Mouse (Mus musculus): Measurements from ENCODE around the gene Map3k15. TPM values are rescaled to one million over a fixed set of nuclear protein-coding genes. Genes with fewer than 3 reads are reported as not detected.
A peak's percentile ranks its signal among the peaks of the same experiment; 100 is the strongest.

Gene Map3k15
- polyA plus RNA-seq, 1 experiment from 2014 or later = 1.8 TPM

DNA sequence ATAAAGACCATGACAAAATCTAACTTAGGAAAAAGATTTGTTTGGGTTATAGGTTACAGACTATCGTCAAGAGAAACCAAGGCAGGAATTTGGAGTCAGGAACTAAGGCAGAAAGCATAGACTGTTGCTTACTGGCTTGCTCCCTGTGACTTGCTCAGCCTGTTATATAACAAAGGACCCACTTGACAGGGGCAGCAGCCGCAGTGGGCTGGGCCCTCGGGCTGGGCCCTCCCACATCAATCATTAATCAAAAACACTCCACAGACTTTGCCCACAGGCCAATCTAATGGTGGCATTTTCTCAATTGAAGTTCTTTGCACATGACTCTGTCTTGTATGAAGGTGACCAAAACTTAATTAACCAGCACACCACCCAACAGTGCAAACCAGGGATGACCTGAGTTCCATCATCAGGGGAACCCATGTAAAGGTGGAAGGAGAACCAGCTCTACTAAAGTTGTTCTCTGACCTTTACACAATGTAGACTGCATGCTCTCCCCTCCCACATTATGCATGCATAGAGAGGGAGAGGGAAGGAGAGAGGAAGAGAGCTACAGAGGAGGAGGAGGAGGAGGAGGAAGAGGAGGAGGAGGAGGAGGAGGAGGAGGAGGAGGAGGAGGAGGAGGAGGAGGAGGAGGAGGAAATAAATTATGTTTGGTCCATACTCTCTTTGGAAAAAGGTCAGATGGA, 17.0 kb upstream of the Map3k15 start:
- POLR2A ChIA-PET = no interaction called here
- H3K27me3 ChIP-seq = peaks cover 19% of the 10 kb centered on the region
- DNase-seq (ENCODE audit: low read depth, low spot score) (no peak), ATAC-seq (no peak)
- TF ChIP-seq CTCF (IDR thresholded peaks at IDR 0.05) = no peak
- in situ Hi-C loops (cut with MboI; ENCODE audit: low pct_unique_long_range_greater_than_20kb) = loop anchor here (10.0 to 25.0 kb wide), 2 partner anchors 534 to 1064 kb away; no protein-coding TSS in a partner anchor
- CTCF ChIA-PET = no interaction called here

DNA sequence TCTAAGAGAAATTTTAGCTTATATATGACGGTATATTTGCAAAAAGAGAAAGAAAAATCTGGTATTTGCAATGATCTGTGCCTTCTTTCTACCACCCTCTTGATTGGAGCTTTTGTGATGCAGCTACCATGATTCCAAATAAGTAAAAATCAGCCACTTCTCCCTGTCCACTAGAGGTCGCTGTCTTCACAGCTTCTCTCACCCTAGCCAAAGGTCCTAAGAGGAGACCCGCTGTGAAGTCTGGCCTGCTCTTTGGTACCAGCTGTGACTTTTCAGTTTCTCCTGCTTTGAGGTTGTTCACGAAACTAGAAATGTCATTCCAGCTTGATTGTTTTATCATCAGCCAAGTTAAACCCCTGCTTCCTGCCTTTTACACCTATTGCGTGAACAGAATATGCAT, 14.5 kb upstream of the Map3k15 start:
- ATAC-seq = no peak
- TF ChIP-seq CTCF (IDR thresholded peaks at IDR 0.05) = peak; percentile 76

DNA sequence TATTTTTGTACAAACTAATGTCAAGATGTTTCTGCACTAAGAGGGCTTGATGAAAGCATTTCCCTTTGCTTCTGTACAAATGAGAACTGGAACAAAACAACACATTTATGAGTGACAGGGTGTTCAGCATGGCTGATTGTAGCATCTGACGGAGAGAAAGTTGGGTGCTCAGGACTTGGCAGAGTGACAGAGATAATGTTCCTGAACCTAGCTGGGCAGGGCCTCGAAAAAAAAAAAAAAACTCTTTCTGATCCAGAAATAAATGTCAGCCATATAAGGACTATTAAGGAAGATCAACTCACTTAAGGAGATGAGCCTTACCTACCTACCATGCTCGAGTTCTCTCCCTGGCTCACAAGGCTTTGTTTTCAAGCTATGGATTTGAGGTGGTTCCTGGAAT, 12.0 kb upstream of the Map3k15 start:
- TF ChIP-seq CTCF (IDR thresholded peaks at IDR 0.05) = no peak
- H3K27me3 ChIP-seq = peaks cover 11% of the 10 kb centered on the region
- in situ Hi-C loops (cut with MboI; ENCODE audit: low pct_unique_long_range_greater_than_20kb) = loop anchor here (10.0 kb wide), 1 partner anchor 1059 kb away; no protein-coding TSS in a partner anchor
- DNase-seq (ENCODE audit: low read depth, low spot score) = no peak
- ChIA-PET CTCF (interaction anchor here (1.1 to 1.3 kb wide), 2 partner anchors 8 to 12 kb away, joined by 3 to 4 read pairs; partner anchors contain the start of gene Map3k15), POLR2A (interaction anchor here (1.2 kb wide), 1 partner anchor 27 kb away, joined by 4 read pairs; no protein-coding TSS in a partner anchor)
- ATAC-seq = no peak

More for the DNA sequence above, 14.5 kb upstream of the Map3k15 start:
- in situ Hi-C loops (cut with MboI; ENCODE audit: low pct_unique_long_range_greater_than_20kb) = loop anchor here (10.0 to 25.0 kb wide), 2 partner anchors 536 to 1061 kb away; no protein-coding TSS in a partner anchor
- POLR2A ChIA-PET = no interaction called here
- DNase-seq (ENCODE audit: low read depth, low spot score) = no peak
- CTCF ChIA-PET = interaction anchor here (1.0 to 2.0 kb wide), 4 partner anchors 14 to 143 kb away, joined by 3 to 7 read pairs (median 4); no protein-coding TSS in a partner anchor
- peaks cover 16% of the 10 kb centered on the region for H3K27me3 ChIP-seq

DNA sequence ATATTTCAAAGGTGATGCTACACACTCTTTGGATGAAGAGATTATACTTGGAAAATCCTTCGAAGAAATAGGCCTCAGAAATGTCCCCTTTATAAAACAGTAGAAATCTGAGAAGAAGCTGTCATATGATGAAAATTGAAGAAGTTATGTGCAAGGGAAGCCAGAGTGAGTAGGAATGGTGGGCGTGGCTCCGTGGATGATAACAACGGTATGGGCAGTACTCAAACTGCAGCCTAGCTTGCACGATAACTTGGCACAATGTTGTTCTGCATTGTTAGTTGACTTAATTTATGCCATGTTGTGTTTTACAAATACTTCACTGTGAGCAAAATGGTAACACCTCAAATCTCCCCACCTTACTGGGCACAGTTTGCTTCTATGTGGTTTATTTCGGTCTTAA, 7.6 kb downstream of the Map3k15 start:
- ATAC-seq (no peak), DNase-seq (ENCODE audit: low read depth, low spot score) (no peak)
- H3K27me3 ChIP-seq = peaks cover 26% of the 10 kb centered on the region
- POLR2A ChIA-PET = no interaction called here
- in situ Hi-C loops (cut with MboI; ENCODE audit: low pct_unique_long_range_greater_than_20kb) = no loop called here
- CTCF ChIA-PET = no interaction called here
- no peak for TF ChIP-seq CTCF (IDR thresholded peaks at IDR 0.05)

DNA sequence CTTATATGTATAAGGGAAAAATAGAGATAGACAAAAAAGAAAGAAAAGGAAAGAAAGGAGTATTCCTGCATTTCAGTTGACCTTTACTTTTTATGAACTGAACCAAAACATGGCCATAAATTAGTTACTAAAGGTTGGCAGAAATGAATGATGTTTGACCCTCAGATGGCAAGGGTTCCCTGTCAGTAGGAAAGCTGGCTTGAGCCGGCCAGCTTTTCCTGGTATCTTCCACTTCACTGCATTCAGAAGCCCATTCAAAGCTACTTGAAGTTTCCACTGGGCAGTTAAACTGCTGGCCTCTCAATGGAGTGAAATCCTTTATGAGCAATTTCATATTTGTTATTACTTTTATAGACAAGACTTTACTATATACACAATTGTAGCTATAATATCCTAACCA, 65.1 kb downstream of the Map3k15 start:
- DNase-seq (ENCODE audit: low read depth, low spot score) = no peak
- no peak for TF ChIP-seq CTCF (IDR thresholded peaks at IDR 0.05)
- ChIA-PET POLR2A (no interaction called here), CTCF (interaction anchor here (1.5 kb wide), 1 partner anchor 9 kb away, joined by 4 read pairs; no protein-coding TSS in a partner anchor)
- ATAC-seq = no peak
- in situ Hi-C loops (cut with MboI; ENCODE audit: low pct_unique_long_range_greater_than_20kb) = no loop called here
- peaks cover 28% of the 10 kb centered on the region for H3K27me3 ChIP-seq

DNA sequence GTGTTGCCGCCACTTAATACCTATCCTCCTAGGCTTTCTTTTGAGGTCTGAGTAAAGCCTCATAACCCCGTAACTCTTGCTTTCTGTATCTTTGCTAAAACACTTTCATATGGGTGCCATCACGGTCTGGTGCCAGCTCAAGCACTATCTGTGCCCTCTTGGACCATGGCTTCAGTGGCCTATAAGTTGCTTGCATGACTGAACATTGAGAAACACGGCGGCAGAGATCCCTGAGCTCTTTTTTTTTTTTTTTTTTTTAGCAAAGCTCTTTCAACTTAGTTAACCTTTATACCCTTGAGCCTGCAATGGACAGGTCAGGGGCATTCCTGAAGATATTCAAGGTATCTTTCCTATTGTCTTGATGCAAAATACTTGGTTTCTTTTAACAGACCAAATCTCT, 66.4 kb downstream of the Map3k15 start:
- POLR2A ChIA-PET = no interaction called here
- no peak for DNase-seq (ENCODE audit: low read depth, low spot score)

DNA sequence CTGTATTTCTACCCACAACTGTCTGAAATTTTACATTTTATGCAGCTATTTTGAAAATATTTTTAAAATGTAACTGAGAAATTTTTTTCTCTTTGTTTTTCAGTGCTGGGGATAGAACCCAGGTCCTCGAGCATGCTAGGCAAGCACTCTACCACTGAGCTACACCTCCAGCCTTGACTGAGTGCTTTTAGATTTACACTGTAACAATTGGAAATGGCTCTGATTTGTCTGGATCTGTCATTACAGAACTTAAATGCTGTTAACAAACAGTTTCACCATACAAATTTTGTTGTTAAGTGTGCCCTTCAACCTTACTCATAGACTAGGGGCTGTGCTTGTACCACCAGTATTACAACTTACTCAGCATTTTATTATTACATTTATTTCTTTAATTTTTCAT, 103.7 kb downstream of the Map3k15 start:
- in situ Hi-C loops (cut with MboI; ENCODE audit: low pct_unique_long_range_greater_than_20kb) = no loop called here
- peaks cover 13% of the 10 kb centered on the region for H3K27me3 ChIP-seq
- CTCF ChIA-PET = no interaction called here
- no peak for DNase-seq (ENCODE audit: low read depth, low spot score)
- POLR2A ChIA-PET = no interaction called here
- no peak for ATAC-seq
- no peak for TF ChIP-seq CTCF (IDR thresholded peaks at IDR 0.05)

More for the DNA sequence above, 66.4 kb downstream of the Map3k15 start:
- TF ChIP-seq CTCF (IDR thresholded peaks at IDR 0.05) = no peak
- no peak for ATAC-seq
- in situ Hi-C loops (cut with MboI; ENCODE audit: low pct_unique_long_range_greater_than_20kb) = no loop called here
- peaks cover 33% of the 10 kb centered on the region for H3K27me3 ChIP-seq
- CTCF ChIA-PET = no interaction called here

DNA sequence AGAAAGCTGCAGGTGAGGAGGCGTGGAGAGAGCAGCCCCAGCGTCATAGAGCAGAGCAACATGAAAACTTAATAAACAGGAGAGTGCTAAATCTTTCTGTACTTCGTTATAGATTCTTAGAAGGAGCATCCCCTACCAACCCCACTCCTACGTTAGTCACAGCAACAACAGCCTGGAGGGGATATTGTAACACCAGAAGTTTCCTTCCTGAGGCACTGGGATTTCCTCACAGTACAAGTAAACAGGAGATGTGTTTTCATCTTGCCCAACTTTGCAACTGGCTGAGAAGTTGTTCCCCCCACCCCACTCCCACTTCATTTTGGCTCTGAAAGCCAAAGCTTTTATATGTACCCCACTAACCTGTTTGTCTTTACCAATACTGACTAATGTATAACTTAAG, 119.6 kb downstream of the Map3k15 start:
- no peak for DNase-seq (ENCODE audit: low read depth, low spot score)
- in situ Hi-C loops (cut with MboI; ENCODE audit: low pct_unique_long_range_greater_than_20kb) = no loop called here
- ATAC-seq = no peak
- POLR2A ChIA-PET = no interaction called here
- H3K27me3 ChIP-seq = peaks cover 4% of the 10 kb centered on the region
- TF ChIP-seq CTCF (IDR thresholded peaks at IDR 0.05) = no peak
- CTCF ChIA-PET = no interaction called here

DNA sequence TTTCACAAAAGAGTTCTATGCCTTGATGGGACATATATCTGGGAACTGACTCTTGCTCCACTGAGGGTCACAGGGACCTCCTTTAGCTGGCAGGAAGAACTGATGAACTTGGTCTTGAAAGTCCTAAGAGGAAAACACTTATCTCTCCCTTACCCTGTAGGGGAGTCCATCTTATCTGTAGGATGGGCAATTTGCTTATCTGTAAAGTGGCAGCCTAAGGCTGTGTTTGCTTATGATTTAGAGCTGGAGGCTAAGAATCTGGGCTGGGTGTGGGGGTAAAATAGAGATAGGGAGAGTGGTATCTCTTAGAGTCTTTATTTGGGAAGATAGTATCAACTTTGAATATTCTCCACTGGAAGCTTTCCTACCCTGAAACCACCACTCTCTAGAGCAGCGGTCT, 125.5 kb downstream of the Map3k15 start:
- POLR2A ChIA-PET = no interaction called here
- no peak for TF ChIP-seq CTCF (IDR thresholded peaks at IDR 0.05)
- in situ Hi-C loops (cut with MboI; ENCODE audit: low pct_unique_long_range_greater_than_20kb) = loop anchor here (10.0 kb wide), 1 partner anchor 489 kb away; the partner anchor contains the start of gene Sh3kbp1
- ATAC-seq (no peak), DNase-seq (ENCODE audit: low read depth, low spot score) (no peak)
- H3K27me3 ChIP-seq = no peaks in the 10 kb centered on the region
- CTCF ChIA-PET = interaction anchor here (1.1 to 1.5 kb wide), 2 partner anchors 8 to 140 kb away, joined by 3 read pairs; no protein-coding TSS in a partner anchor

DNA sequence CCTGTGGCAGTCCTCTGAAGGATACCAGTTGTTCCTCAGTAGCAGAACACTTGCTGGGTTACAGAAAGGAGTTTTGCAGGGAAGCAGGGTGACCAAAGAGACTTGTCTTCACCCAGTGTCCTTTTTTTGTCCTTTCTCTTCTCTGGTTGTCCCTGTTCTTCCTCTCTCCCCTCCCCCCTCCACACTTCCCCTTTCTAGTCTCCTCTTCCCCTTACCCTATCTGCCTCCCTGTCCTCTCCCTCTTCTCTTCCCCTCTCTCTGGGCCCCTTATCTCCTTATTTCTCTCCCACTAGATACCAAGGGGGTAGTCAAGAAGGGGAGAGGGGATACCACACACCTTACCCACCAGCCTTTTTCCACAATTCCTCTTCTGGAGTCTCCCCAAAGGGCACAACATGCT, 127.8 kb downstream of the Map3k15 start:
- DNase-seq (ENCODE audit: low read depth, low spot score) = no peak
- H3K27me3 ChIP-seq = no peaks in the 10 kb centered on the region
- no peak for ATAC-seq
- in situ Hi-C loops (cut with MboI; ENCODE audit: low pct_unique_long_range_greater_than_20kb) = loop anchor here (5.0 to 10.0 kb wide), 2 partner anchors 134 to 491 kb away; partner anchors contain the start of gene Sh3kbp1
- POLR2A ChIA-PET = no interaction called here
- TF ChIP-seq CTCF (IDR thresholded peaks at IDR 0.05) = no peak
- CTCF ChIA-PET = interaction anchor here (1.1 to 1.9 kb wide), 3 partner anchors 21 to 142 kb away, joined by 3 to 6 read pairs (median 3); no protein-coding TSS in a partner anchor

DNA sequence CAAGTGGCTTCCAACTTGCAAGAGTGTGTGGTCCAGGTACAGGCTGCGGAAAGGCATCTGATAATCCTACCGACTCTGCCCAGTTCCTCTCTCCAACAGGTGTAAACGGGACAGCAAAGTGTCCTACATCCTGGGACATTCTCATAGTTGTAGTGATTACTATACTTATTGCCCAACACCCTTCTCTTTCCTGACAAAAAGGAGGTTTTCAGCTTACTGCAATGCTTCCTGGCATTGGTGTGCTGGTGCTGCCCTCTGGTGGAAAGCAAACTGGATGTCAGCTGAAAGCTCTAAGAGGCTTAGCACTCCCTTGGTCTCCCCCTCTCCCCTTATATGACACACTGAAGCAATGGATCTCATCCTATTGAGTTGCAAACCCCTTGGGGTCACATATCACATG, 128.4 kb downstream of the Map3k15 start:
- no peaks in the 10 kb centered on the region for H3K27me3 ChIP-seq
- ChIA-PET POLR2A (no interaction called here), CTCF (interaction anchor here (1.1 to 1.9 kb wide), 4 partner anchors 13 to 143 kb away, joined by 3 to 6 read pairs (median 3); no protein-coding TSS in a partner anchor)
- DNase-seq (ENCODE audit: low read depth, low spot score) = no peak
- TF ChIP-seq CTCF (IDR thresholded peaks at IDR 0.05) = peak; percentile 74
- in situ Hi-C loops (cut with MboI; ENCODE audit: low pct_unique_long_range_greater_than_20kb) = loop anchor here (5.0 to 10.0 kb wide), 2 partner anchors 134 to 492 kb away; partner anchors contain the start of gene Sh3kbp1
- peak; percentile 78 for ATAC-seq
